Mouse (Mus musculus): ENCODE results near the gene Tmem192. TPM values are rescaled to one million over a fixed set of nuclear protein-coding genes. Genes with fewer than 3 reads are reported as not detected.

The Tmem192 gene
- polyA plus RNA-seq (2014; fragmentation: Illumina TruSeq; extraction: RNeasy Lipid Tissue Mini Kit (QIAGEN cat#74804); ENCODE audit: low read depth, low replicate concordance) = 10.4 TPM

GRCm38 (mm10) chr8:64946820-64947697 is at the start of gene Tmem192:
Tmem192 (plus strand) TSS chr8:64947185.

GRCm38 (mm10) chr8:64987731-64988130 is 40.7 kb downstream of the Tmem192 start, which contains the start of gene Trim75:
Trim75 (minus strand) TSS chr8:64987831.

GRCm38 (mm10) chr8:65018423-65018822 is 71.4 kb downstream of the Tmem192 start, which contains the start of the genes Trim61 and Trim60:
Trim61 (minus strand) TSS chr8:65018523.
Trim60 (minus strand) TSS chr8:65018584.

Other genes with a start within 250 kb of the Tmem192 start
- 572 TPM for gene Msmo1, start 213.4 kb upstream of the Tmem192 start, polyA plus RNA-seq (2014; fragmentation: Illumina TruSeq; extraction: RNeasy Lipid Tissue Mini Kit (QIAGEN cat#74804); ENCODE audit: low read depth, low replicate concordance)
- gene Klhl2, start 97.2 kb upstream of the Tmem192 start, polyA plus RNA-seq (2014; fragmentation: Illumina TruSeq; extraction: RNeasy Lipid Tissue Mini Kit (QIAGEN cat#74804); ENCODE audit: low read depth, low replicate concordance) = 29.2 TPM
- gene Trim75, start 40.6 kb downstream of the Tmem192 start, polyA plus RNA-seq (2014; fragmentation: Illumina TruSeq; extraction: RNeasy Lipid Tissue Mini Kit (QIAGEN cat#74804); ENCODE audit: low read depth, low replicate concordance) = not detected
- not detected for gene Trim61, start 71.3 kb downstream of the Tmem192 start, polyA plus RNA-seq (2014; fragmentation: Illumina TruSeq; extraction: RNeasy Lipid Tissue Mini Kit (QIAGEN cat#74804); ENCODE audit: low read depth, low replicate concordance)
- gene Trim60, start 71.4 kb downstream of the Tmem192 start, polyA plus RNA-seq (2014; fragmentation: Illumina TruSeq; extraction: RNeasy Lipid Tissue Mini Kit (QIAGEN cat#74804); ENCODE audit: low read depth, low replicate concordance) = not detected
- not detected for gene Apela, start 90.2 kb downstream of the Tmem192 start, polyA plus RNA-seq (2014; fragmentation: Illumina TruSeq; extraction: RNeasy Lipid Tissue Mini Kit (QIAGEN cat#74804); ENCODE audit: low read depth, low replicate concordance)
- not detected for gene Gm10663, start 127.8 kb downstream of the Tmem192 start, polyA plus RNA-seq (2014; fragmentation: Illumina TruSeq; extraction: RNeasy Lipid Tissue Mini Kit (QIAGEN cat#74804); ENCODE audit: low read depth, low replicate concordance)
- not detected for gene BC030870, start 182.4 kb downstream of the Tmem192 start, polyA plus RNA-seq (2014; fragmentation: Illumina TruSeq; extraction: RNeasy Lipid Tissue Mini Kit (QIAGEN cat#74804); ENCODE audit: low read depth, low replicate concordance)